Mouse (Mus musculus): ENCODE measurements around the gene Dcdc2a. TPM values are rescaled to one million over a fixed set of nuclear protein-coding genes. Genes with fewer than 3 reads are reported as not detected.
A peak's percentile ranks its signal among the peaks of the same experiment; 100 is the strongest.

Dcdc2a gene
- polyA plus RNA-seq, 1 experiment from 2014 or later: 2.2 TPM

DNA sequence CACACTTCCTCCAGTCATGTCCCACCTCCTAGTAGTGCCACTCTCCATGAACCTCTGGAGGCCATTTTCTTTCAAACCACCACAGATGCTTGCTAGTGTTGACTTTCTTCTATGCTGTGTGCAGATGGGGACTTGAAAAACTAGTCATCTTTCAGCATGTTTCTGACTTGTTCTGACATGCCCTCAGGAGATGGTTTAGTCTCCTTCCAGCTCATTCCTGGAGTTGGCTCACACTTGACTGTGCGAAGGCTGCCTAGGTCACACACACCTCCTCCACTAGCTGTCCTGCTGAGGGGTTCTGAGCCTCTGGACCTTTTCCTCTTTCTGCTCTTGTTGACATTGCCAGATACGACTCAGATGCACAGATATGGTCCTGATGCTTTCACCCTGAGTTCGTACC is 106.8 kb downstream of the Dcdc2a start:
- H3K27ac ChIP-seq (replicated peaks; ENCODE audit: low read depth, low read length): no peak overlapping the region
- H3K36me3 ChIP-seq (ENCODE audit: control insufficient read depth, insufficient read depth, low read length): no peaks in the 10 kb centered on the region
- 90% methylated on average over 3 of the region's 3 CpGs for WGBS
- no peaks in the 10 kb centered on the region for H3K4me1 ChIP-seq (ENCODE audit: control insufficient read depth, insufficient read depth, low read length)
- H3K27me3 ChIP-seq (ENCODE audit: control insufficient read depth, insufficient read depth, low read length): no peaks in the 10 kb centered on the region
- ATAC-seq (ENCODE audit: insufficient number of reproducible peaks, low FRiP score, low TSS enrichment, low read depth): no peak
- H3K4me3 ChIP-seq (ENCODE audit: low read depth, low read length): no peak overlapping the region
- no peak overlapping the region for H3K4me2 ChIP-seq (ENCODE audit: low read depth, severe bottlenecking)
- H3K9me3 ChIP-seq (ENCODE audit: control insufficient read depth, low read length): no peaks in the 10 kb centered on the region
- H3K9ac ChIP-seq (ENCODE audit: low read length): no peak overlapping the region
- no peak for DNase-seq (ENCODE audit: low spot score)

DNA sequence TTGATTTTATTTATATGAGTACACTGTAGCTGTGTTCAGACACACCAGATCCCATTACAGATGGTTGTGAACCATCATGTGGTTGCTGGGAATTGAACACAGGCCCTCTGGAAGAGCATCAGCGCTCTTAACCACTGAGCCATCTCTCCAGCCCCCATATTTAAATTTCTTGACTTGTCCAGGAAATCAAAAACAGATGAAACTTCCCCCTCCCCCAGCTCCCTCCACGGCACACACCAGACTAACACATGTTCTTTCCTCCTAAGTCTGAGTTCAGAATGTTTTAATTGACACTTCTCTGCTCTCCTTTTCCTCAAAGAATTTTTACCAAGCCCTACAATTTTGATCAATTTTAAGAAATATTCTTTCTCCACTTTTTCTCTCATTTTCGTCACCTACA is 113.1 kb downstream of the Dcdc2a start:
- 54% methylated on average over 3 of the region's 3 CpGs for WGBS
- no peaks in the 10 kb centered on the region for H3K4me1 ChIP-seq (ENCODE audit: control insufficient read depth, insufficient read depth, low read length)
- H3K4me2 ChIP-seq (ENCODE audit: low read depth, severe bottlenecking): no peak overlapping the region
- no peak overlapping the region for H3K4me3 ChIP-seq (ENCODE audit: low read depth, low read length)
- ATAC-seq (ENCODE audit: insufficient number of reproducible peaks, low FRiP score, low TSS enrichment, low read depth) (no peak), DNase-seq (ENCODE audit: low spot score) (peak; percentile 51)
- no peak overlapping the region for H3K9ac ChIP-seq (ENCODE audit: low read length)
- no peak overlapping the region for H3K27ac ChIP-seq (replicated peaks; ENCODE audit: low read depth, low read length)
- no peaks in the 10 kb centered on the region for H3K9me3 ChIP-seq (ENCODE audit: control insufficient read depth, low read length)
- no peaks in the 10 kb centered on the region for H3K36me3 ChIP-seq (ENCODE audit: control insufficient read depth, insufficient read depth, low read length)
- no peaks in the 10 kb centered on the region for H3K27me3 ChIP-seq (ENCODE audit: control insufficient read depth, insufficient read depth, low read length)

DNA sequence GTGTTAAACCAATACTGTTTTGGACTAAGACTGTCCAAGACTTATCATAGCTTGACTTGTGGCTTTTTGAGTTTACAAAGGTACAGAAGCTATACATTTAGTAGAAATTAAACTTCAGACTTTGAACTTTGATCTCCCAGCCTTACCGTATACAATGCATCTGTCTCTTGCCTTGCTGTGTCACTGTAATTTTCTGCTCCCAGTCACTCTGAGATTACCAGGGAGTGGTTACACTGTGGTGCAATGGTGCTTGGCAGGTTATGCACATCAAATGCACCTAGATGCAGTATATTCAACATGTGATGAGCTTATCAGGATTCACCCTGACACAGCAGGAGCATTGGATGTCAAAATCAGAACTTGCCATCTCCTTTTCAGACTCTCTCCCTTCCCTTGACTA is 122.0 kb downstream of the Dcdc2a start:
- no peaks in the 10 kb centered on the region for H3K9me3 ChIP-seq (ENCODE audit: control insufficient read depth, low read length)
- H3K27ac ChIP-seq (replicated peaks; ENCODE audit: low read depth, low read length): no peak overlapping the region
- H3K4me3 ChIP-seq (ENCODE audit: low read depth, low read length): no peak overlapping the region
- no peaks in the 10 kb centered on the region for H3K4me1 ChIP-seq (ENCODE audit: control insufficient read depth, insufficient read depth, low read length)
- H3K27me3 ChIP-seq (ENCODE audit: control insufficient read depth, insufficient read depth, low read length): no peaks in the 10 kb centered on the region
- no peak overlapping the region for H3K9ac ChIP-seq (ENCODE audit: low read length)
- ATAC-seq (ENCODE audit: insufficient number of reproducible peaks, low FRiP score, low TSS enrichment, low read depth) (no peak), DNase-seq (ENCODE audit: low spot score) (no peak)
- H3K4me2 ChIP-seq (ENCODE audit: low read depth, severe bottlenecking): no peak overlapping the region
- H3K36me3 ChIP-seq (ENCODE audit: control insufficient read depth, insufficient read depth, low read length): no peaks in the 10 kb centered on the region
- 95% methylated on average over 1 of the region's 1 CpGs for WGBS

DNA sequence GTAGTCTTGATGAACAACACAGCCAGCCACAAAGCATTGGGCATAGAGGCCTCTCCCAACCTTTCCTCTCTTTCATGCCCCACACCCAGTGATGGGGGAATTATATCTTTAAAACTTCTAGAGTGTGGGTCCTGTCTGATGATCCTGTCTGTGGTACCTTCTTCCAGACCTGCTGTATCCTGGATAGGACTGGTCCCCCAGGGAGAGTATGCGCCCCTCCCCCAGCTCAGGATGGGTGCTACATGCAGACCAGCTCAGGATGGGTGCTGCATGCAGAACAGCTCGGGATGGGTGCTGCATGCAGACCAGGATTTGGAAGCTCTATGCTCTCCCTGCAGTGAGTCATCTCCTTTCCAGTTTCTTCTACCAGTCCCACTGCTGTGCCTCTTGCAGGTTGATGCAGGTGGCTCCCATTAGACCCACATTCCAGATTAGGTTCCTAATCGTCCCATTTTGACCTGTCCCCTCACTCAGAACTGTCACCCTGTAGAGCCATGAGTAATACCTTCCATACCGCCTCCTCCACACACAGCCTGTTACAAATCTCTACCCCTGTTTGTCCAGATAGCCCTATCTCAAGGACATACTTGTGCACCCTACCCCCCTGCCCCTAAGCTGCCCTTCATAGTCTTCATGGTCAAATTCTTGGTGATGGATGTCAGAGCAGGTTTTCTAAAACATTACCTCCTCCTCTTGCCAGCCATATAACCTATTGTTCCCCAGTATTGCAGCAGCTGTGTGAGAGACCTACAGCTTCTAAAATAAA is 122.6 kb downstream of the Dcdc2a start:
- Histone ChIP-seq H3K36me3 (ENCODE audit: control insufficient read depth, insufficient read depth, low read length) (no peaks in the 10 kb centered on the region), H3K9me3 (ENCODE audit: control insufficient read depth, low read length) (no peaks in the 10 kb centered on the region), H3K27me3 (ENCODE audit: control insufficient read depth, insufficient read depth, low read length) (no peaks in the 10 kb centered on the region), H3K27ac (replicated peaks; ENCODE audit: low read depth, low read length) (no peak overlapping the region), H3K4me1 (ENCODE audit: control insufficient read depth, insufficient read depth, low read length) (no peaks in the 10 kb centered on the region), H3K9ac (ENCODE audit: low read length) (no peak overlapping the region), H3K4me3 (ENCODE audit: low read depth, low read length) (no peak overlapping the region), H3K4me2 (ENCODE audit: low read depth, severe bottlenecking) (no peak overlapping the region)
- DNase-seq (ENCODE audit: low spot score): no peak
- ATAC-seq (ENCODE audit: insufficient number of reproducible peaks, low FRiP score, low TSS enrichment, low read depth): no peak
- 69% methylated on average over 4 of the region's 4 CpGs for WGBS

DNA sequence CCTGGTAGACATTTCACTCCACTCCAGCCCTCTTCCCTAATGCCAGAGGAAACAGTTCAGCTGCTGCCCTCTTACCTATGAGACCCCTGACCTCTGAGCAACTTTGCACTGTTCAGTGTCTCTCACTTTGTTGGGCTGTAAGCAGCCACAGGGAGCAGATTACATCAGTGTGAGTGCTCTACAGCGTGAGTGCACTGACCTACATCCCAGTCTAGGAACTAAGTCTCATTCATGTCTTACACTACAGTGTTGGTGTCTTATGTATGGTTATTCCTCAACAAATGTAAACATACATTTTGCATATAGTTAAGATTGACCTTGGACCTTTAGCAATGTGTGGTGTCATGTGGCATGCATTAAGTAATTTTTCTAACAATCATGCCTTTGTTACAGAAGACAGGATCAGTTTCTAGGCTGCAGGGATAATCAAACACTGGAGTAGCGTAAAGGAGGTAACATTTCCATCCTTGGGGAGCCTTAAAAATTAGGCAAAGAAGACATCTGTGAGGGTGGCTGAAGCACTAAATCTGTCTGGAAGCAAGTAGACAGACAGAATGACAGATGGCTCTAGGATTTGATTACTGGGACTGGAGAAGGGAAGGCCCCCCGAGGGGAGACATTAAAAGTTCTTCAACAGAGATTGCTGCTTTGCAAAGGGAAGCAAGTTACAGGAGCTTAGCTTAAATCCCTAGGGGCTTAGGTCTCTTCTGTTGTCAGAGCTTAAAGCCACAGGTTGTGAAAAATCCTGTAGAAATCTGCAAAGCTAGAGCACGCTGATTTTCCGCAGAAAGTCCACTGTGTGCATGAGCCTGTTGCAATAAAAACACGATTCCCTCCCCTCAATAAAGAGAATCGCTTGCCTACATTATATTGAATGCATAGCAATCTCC is 130.9 kb downstream of the Dcdc2a start:
- no peaks in the 10 kb centered on the region for H3K27me3 ChIP-seq (ENCODE audit: control insufficient read depth, insufficient read depth, low read length)
- WGBS: 11% methylated on average over 7 of the region's 7 CpGs
- no peak overlapping the region for H3K9ac ChIP-seq (ENCODE audit: low read length)
- H3K4me2 ChIP-seq (ENCODE audit: low read depth, severe bottlenecking): peak overlapping the region; percentile 17; the same call in 1 of the 2 replicates
- H3K36me3 ChIP-seq (ENCODE audit: control insufficient read depth, insufficient read depth, low read length): no peaks in the 10 kb centered on the region
- DNase-seq (ENCODE audit: low spot score) (peak; percentile 49), ATAC-seq (ENCODE audit: insufficient number of reproducible peaks, low FRiP score, low TSS enrichment, low read depth) (peak; percentile 44; the same call in 1 of the 2 replicates)
- H3K4me1 ChIP-seq (ENCODE audit: control insufficient read depth, insufficient read depth, low read length): peaks cover 16% of the 10 kb centered on the region
- no peak overlapping the region for H3K27ac ChIP-seq (replicated peaks; ENCODE audit: low read depth, low read length)
- H3K9me3 ChIP-seq (ENCODE audit: control insufficient read depth, low read length): no peaks in the 10 kb centered on the region
- no peak overlapping the region for H3K4me3 ChIP-seq (ENCODE audit: low read depth, low read length)

DNA sequence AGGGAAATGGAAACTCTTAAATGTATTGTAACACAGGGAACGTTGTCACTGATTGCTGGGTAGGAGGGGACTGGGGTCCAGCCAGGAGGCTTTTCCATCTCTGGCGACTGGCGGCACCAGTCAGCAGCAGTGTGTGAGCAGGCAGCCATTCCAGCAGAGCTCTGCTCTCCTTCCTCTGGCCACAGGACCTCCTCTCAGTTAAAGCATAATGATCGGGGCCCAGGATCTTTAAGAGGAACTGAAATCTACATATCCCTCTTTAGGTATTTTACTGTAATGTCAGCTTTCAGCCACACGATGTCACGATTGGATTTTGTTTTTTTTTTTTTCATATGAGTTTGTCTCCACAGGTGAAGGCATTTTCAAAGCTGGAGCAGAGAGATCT is 131.5 kb downstream of the Dcdc2a start:
- Histone ChIP-seq H3K9ac (ENCODE audit: low read length) (no peak overlapping the region), H3K4me2 (ENCODE audit: low read depth, severe bottlenecking) (peak overlapping the region; percentile 17; the same call in 1 of the 2 replicates), H3K36me3 (ENCODE audit: control insufficient read depth, insufficient read depth, low read length) (no peaks in the 10 kb centered on the region), H3K4me1 (ENCODE audit: control insufficient read depth, insufficient read depth, low read length) (peaks cover 16% of the 10 kb centered on the region), H3K27me3 (ENCODE audit: control insufficient read depth, insufficient read depth, low read length) (no peaks in the 10 kb centered on the region), H3K4me3 (ENCODE audit: low read depth, low read length) (no peak overlapping the region), H3K9me3 (ENCODE audit: control insufficient read depth, low read length) (no peaks in the 10 kb centered on the region), H3K27ac (replicated peaks; ENCODE audit: low read depth, low read length) (no peak overlapping the region)
- 11% methylated on average over 6 of the region's 6 CpGs for WGBS
- ATAC-seq (ENCODE audit: insufficient number of reproducible peaks, low FRiP score, low TSS enrichment, low read depth) (peak; percentile 73; the same call in 1 of the 2 replicates), DNase-seq (ENCODE audit: low spot score) (no peak)

DNA sequence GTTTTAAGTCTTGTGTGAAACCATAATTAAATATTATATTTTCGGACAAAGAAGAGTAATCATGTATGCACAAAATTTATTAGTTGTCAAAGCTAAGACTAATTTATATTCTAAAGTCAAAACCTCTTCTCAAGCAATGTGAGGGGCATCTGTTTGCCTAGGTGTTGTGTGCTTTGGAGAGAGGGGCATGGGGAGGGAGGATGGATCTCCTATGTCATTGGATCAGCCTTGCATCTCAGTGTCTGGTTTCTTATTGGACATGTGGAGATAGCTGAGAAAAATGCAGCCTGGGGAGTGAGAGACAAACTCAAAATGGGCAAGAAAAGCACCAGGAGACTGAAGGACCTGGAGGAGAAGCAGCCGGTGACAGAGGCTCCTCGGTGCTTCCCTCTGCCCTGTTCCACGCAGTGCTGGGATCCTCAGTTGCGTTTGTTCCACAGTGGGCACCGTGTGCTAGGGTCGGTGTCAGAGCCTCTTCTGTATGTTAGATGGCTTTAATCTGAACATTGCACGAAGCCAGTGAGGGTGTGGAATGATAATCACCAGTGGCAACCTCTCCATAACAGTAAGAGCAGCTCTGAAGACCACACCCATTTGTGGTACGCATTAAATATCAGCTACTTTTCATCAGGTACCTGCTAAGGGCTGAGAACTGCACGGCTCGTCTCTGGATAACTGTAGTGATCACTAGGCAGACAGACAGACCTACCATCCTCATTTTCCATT is 133.8 kb downstream of the Dcdc2a start:
- H3K27ac ChIP-seq (replicated peaks; ENCODE audit: low read depth, low read length): no peak overlapping the region
- no peaks in the 10 kb centered on the region for H3K36me3 ChIP-seq (ENCODE audit: control insufficient read depth, insufficient read depth, low read length)
- H3K27me3 ChIP-seq (ENCODE audit: control insufficient read depth, insufficient read depth, low read length): no peaks in the 10 kb centered on the region
- 91% methylated on average over 11 of the region's 11 CpGs for WGBS
- H3K9ac ChIP-seq (ENCODE audit: low read length): no peak overlapping the region
- peaks cover 24% of the 10 kb centered on the region for H3K4me1 ChIP-seq (ENCODE audit: control insufficient read depth, insufficient read depth, low read length)
- no peak overlapping the region for H3K4me2 ChIP-seq (ENCODE audit: low read depth, severe bottlenecking)
- DNase-seq (ENCODE audit: low spot score) (no peak), ATAC-seq (ENCODE audit: insufficient number of reproducible peaks, low FRiP score, low TSS enrichment, low read depth) (no peak)
- no peaks in the 10 kb centered on the region for H3K9me3 ChIP-seq (ENCODE audit: control insufficient read depth, low read length)
- H3K4me3 ChIP-seq (ENCODE audit: low read depth, low read length): no peak overlapping the region

DNA sequence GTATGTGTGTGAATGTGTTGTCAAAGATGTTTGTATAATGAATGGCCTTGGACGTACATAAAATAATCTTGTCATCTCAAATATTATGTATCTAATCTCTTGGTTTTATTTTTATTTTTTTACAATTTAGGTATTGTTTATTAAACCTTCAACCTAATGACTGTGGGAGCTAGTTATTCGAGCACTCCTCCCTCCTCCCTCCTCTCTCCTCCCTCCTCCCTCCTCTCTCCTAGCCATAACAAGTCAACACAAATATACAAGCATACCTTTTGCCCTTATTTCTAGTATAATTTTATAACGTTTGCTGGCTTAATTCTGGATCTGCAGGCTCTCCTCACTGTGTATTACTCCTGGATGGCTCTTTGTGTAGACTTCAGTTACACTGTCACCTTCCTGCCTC is 134.4 kb downstream of the Dcdc2a start:
- Histone ChIP-seq H3K4me3 (ENCODE audit: low read depth, low read length) (no peak overlapping the region), H3K27ac (replicated peaks; ENCODE audit: low read depth, low read length) (no peak overlapping the region), H3K27me3 (ENCODE audit: control insufficient read depth, insufficient read depth, low read length) (no peaks in the 10 kb centered on the region), H3K36me3 (ENCODE audit: control insufficient read depth, insufficient read depth, low read length) (no peaks in the 10 kb centered on the region), H3K4me2 (ENCODE audit: low read depth, severe bottlenecking) (no peak overlapping the region), H3K9ac (ENCODE audit: low read length) (no peak overlapping the region), H3K4me1 (ENCODE audit: control insufficient read depth, insufficient read depth, low read length) (peaks cover 24% of the 10 kb centered on the region), H3K9me3 (ENCODE audit: control insufficient read depth, low read length) (no peaks in the 10 kb centered on the region)
- WGBS: 81% methylated on average over 3 of the region's 3 CpGs
- no peak for DNase-seq (ENCODE audit: low spot score)
- no peak for ATAC-seq (ENCODE audit: insufficient number of reproducible peaks, low FRiP score, low TSS enrichment, low read depth)

Data from limb, embryonic 11.5 days (tissue).